Mouse (Mus musculus): Measurements from ENCODE around the gene Fam166b. TPM values are rescaled to one million over a fixed set of nuclear protein-coding genes. Genes with fewer than 3 reads are reported as not detected.

The Fam166b gene
- total RNA-seq, 1 experiment = 0.27 TPM

- H3K9ac ChIP-seq (ENCODE audit: insufficient read depth, low read depth, low read length, poor library complexity, severe bottlenecking) = no peak overlapping the region
- no peaks in the 10 kb centered on the region for H3K9me3 ChIP-seq (ENCODE audit: control insufficient read depth, insufficient read depth, low read depth, low read length)
- no peak for DNase-seq (ENCODE audit: low read depth, low spot score)
- H3K27ac ChIP-seq (ENCODE audit: insufficient read depth, low read depth, low read length, poor library complexity, severe bottlenecking) = no peak overlapping the region
- TF ChIP-seq HCFC1 (IDR thresholded peaks at IDR 0.05; ENCODE audit: borderline replicate concordance, insufficient read depth, low read length) = no peak
- no peak for TF ChIP-seq MAFK (IDR thresholded peaks at IDR 0.05; ENCODE audit: insufficient read depth, low read depth, low read length)
- no peak for TF ChIP-seq ZNF384 (IDR thresholded peaks at IDR 0.05; ENCODE audit: low read depth, low read length)
- TF ChIP-seq CHD2 (IDR thresholded peaks at IDR 0.05; ENCODE audit: low read depth, low read length) = no peak
- TF ChIP-seq ZC3H11A (IDR thresholded peaks at IDR 0.05; ENCODE audit: borderline replicate concordance, low read depth, low read length) = no peak
- no peak overlapping the region for H3K4me3 ChIP-seq (ENCODE audit: insufficient read depth in 1 of 2, low read depth in 1 of 2, low read length in 2 of 2, poor library complexity in 1 of 2, severe bottlenecking in 1 of 2)
- in situ Hi-C loops (cut with MboI; ENCODE audit: low sequenced_read_pairs in 2 of 2, unreplicated experiment in 2 of 2) = no loop called here
- H3K4me1 ChIP-seq (ENCODE audit: control insufficient read depth in 2 of 2, insufficient read depth in 2 of 2, low read length in 2 of 2, poor library complexity in 1 of 2) = peaks cover 0 to 7% of the 10 kb centered on the region in 2 experiments; a peak in 2 of 4 replicates
- no peaks in the 10 kb centered on the region for H3K36me3 ChIP-seq (ENCODE audit: control insufficient read depth, insufficient read depth, low read length, poor library complexity, severe bottlenecking)
These were observed 39.5 kb downstream of the Fam166b start for GRCm38 (mm10) chr4:43389390-43389789.

GRCm38 (mm10) chr4:43386932-43387331 lies 42.0 kb downstream of the Fam166b start:
- no peaks in the 10 kb centered on the region for H3K36me3 ChIP-seq (ENCODE audit: control insufficient read depth, insufficient read depth, low read length, poor library complexity, severe bottlenecking)
- no peak overlapping the region for H3K9ac ChIP-seq (ENCODE audit: insufficient read depth, low read depth, low read length, poor library complexity, severe bottlenecking)
- H3K9me3 ChIP-seq (ENCODE audit: control insufficient read depth, insufficient read depth, low read depth, low read length) = no peaks in the 10 kb centered on the region
- H3K4me1 ChIP-seq (ENCODE audit: control insufficient read depth in 2 of 2, insufficient read depth in 2 of 2, low read length in 2 of 2, poor library complexity in 1 of 2) = peaks cover 3 to 11% of the 10 kb centered on the region in 2 experiments; a peak in 3 of 4 replicates
- no peak overlapping the region for H3K27ac ChIP-seq (ENCODE audit: insufficient read depth, low read depth, low read length, poor library complexity, severe bottlenecking)
- in situ Hi-C loops (cut with MboI; ENCODE audit: low sequenced_read_pairs in 2 of 2, unreplicated experiment in 2 of 2) = no loop called here
- no peak for TF ChIP-seq MAFK (IDR thresholded peaks at IDR 0.05; ENCODE audit: insufficient read depth, low read depth, low read length)
- no peak for TF ChIP-seq ZC3H11A (IDR thresholded peaks at IDR 0.05; ENCODE audit: borderline replicate concordance, low read depth, low read length)
- TF ChIP-seq HCFC1 (IDR thresholded peaks at IDR 0.05; ENCODE audit: borderline replicate concordance, insufficient read depth, low read length) = no peak
- TF ChIP-seq CHD2 (IDR thresholded peaks at IDR 0.05; ENCODE audit: low read depth, low read length) = no peak
- TF ChIP-seq ZNF384 (IDR thresholded peaks at IDR 0.05; ENCODE audit: low read depth, low read length) = no peak
- no peak for DNase-seq (ENCODE audit: low read depth, low spot score)
- H3K4me3 ChIP-seq (ENCODE audit: insufficient read depth in 1 of 2, low read depth in 1 of 2, low read length in 2 of 2, poor library complexity in 1 of 2, severe bottlenecking in 1 of 2) = no peak overlapping the region

GRCm38 (mm10) chr4:43384541-43384940 lies 44.4 kb downstream of the Fam166b start:
- Histone ChIP-seq H3K4me1 (ENCODE audit: control insufficient read depth in 2 of 2, insufficient read depth in 2 of 2, low read length in 2 of 2, poor library complexity in 1 of 2) (peaks cover 3 to 6% of the 10 kb centered on the region in 2 experiments; a peak in 3 of 4 replicates), H3K9ac (ENCODE audit: insufficient read depth, low read depth, low read length, poor library complexity, severe bottlenecking) (no peak overlapping the region), H3K27ac (ENCODE audit: insufficient read depth, low read depth, low read length, poor library complexity, severe bottlenecking) (no peak overlapping the region), H3K4me3 (ENCODE audit: insufficient read depth in 1 of 2, low read depth in 1 of 2, low read length in 2 of 2, poor library complexity in 1 of 2, severe bottlenecking in 1 of 2) (no peak overlapping the region), H3K9me3 (ENCODE audit: control insufficient read depth, insufficient read depth, low read depth, low read length) (no peaks in the 10 kb centered on the region), H3K36me3 (ENCODE audit: control insufficient read depth, insufficient read depth, low read length, poor library complexity, severe bottlenecking) (no peaks in the 10 kb centered on the region)
- TF ChIP-seq HCFC1 (IDR thresholded peaks at IDR 0.05; ENCODE audit: borderline replicate concordance, insufficient read depth, low read length) (no peak), ZC3H11A (IDR thresholded peaks at IDR 0.05; ENCODE audit: borderline replicate concordance, low read depth, low read length) (no peak), ZNF384 (IDR thresholded peaks at IDR 0.05; ENCODE audit: low read depth, low read length) (no peak), CHD2 (IDR thresholded peaks at IDR 0.05; ENCODE audit: low read depth, low read length) (no peak), MAFK (IDR thresholded peaks at IDR 0.05; ENCODE audit: insufficient read depth, low read depth, low read length) (no peak)
- in situ Hi-C loops (cut with MboI; ENCODE audit: low sequenced_read_pairs in 2 of 2, unreplicated experiment in 2 of 2) = no loop called here
- DNase-seq (ENCODE audit: low read depth, low spot score) = no peak

GRCm38 (mm10) chr4:43384083-43384460 lies 44.9 kb downstream of the Fam166b start:
- TF ChIP-seq HCFC1 (IDR thresholded peaks at IDR 0.05; ENCODE audit: borderline replicate concordance, insufficient read depth, low read length) (no peak), CHD2 (IDR thresholded peaks at IDR 0.05; ENCODE audit: low read depth, low read length) (no peak), ZNF384 (IDR thresholded peaks at IDR 0.05; ENCODE audit: low read depth, low read length) (no peak), MAFK (IDR thresholded peaks at IDR 0.05; ENCODE audit: insufficient read depth, low read depth, low read length) (no peak), ZC3H11A (IDR thresholded peaks at IDR 0.05; ENCODE audit: borderline replicate concordance, low read depth, low read length) (no peak)
- Histone ChIP-seq H3K27ac (ENCODE audit: insufficient read depth, low read depth, low read length, poor library complexity, severe bottlenecking) (no peak overlapping the region), H3K9ac (ENCODE audit: insufficient read depth, low read depth, low read length, poor library complexity, severe bottlenecking) (no peak overlapping the region), H3K9me3 (ENCODE audit: control insufficient read depth, insufficient read depth, low read depth, low read length) (no peaks in the 10 kb centered on the region), H3K4me3 (ENCODE audit: insufficient read depth in 1 of 2, low read depth in 1 of 2, low read length in 2 of 2, poor library complexity in 1 of 2, severe bottlenecking in 1 of 2) (no peak overlapping the region), H3K4me1 (ENCODE audit: control insufficient read depth in 2 of 2, insufficient read depth in 2 of 2, low read length in 2 of 2, poor library complexity in 1 of 2) (peaks cover 3 to 6% of the 10 kb centered on the region in 2 experiments; a peak in 3 of 4 replicates), H3K36me3 (ENCODE audit: control insufficient read depth, insufficient read depth, low read length, poor library complexity, severe bottlenecking) (no peaks in the 10 kb centered on the region)
- DNase-seq (ENCODE audit: low read depth, low spot score) = no peak
- in situ Hi-C loops (cut with MboI; ENCODE audit: low sequenced_read_pairs in 2 of 2, unreplicated experiment in 2 of 2) = no loop called here
